Mouse (Mus musculus) frontal cortex, postnatal 25 days (tissue): ENCODE results near the gene Fcer1g.

Source experiments
- DNase-seq, 2 experiments: peaks; one replicate each; pipeline ENCODE4 v3.0.0; 2022; ENCODE audit warnings: low spot score in 2 of 2

The Fcer1g gene

GRCm38 (mm10) chr1:171234126-171234525, at the start of gene Fcer1g:
Gene Fcer1g (minus strand): TSS chr1:171234365.
- DNase-seq: no peak

- DNase-seq: no peak
These were observed 49.3 kb upstream of the Fcer1g start for GRCm38 (mm10) chr1:171283188-171284160.

- no peak for DNase-seq
These were observed 48.1 kb upstream of the Fcer1g start for GRCm38 (mm10) chr1:171282086-171282805.

- peak; percentile 61 to 70 for DNase-seq
These were observed 47.4 kb upstream of the Fcer1g start for GRCm38 (mm10) chr1:171281528-171281923.

GRCm38 (mm10) chr1:171280916-171281527, 46.9 kb upstream of the Fcer1g start, which contains the start of gene Ppox:
Gene Ppox (minus strand): TSS chr1:171281186.
- peak; percentile 75 to 91 for DNase-seq

- DNase-seq: no peak
These were observed 46.2 kb upstream of the Fcer1g start for GRCm38 (mm10) chr1:171280250-171280915.

GRCm38 (mm10) chr1:171279721-171280120, 45.6 kb upstream of the Fcer1g start:
- DNase-seq: no peak

- no peak for DNase-seq
These were observed 45.0 kb upstream of the Fcer1g start for GRCm38 (mm10) chr1:171279012-171279705.

GRCm38 (mm10) chr1:171278436-171278835, 44.3 kb upstream of the Fcer1g start:
- DNase-seq: no peak

- no peak for DNase-seq
These were observed 43.6 kb upstream of the Fcer1g start for GRCm38 (mm10) chr1:171277736-171278135.

- DNase-seq: no peak
These were observed 42.1 kb upstream of the Fcer1g start for GRCm38 (mm10) chr1:171276110-171276748.

- no peak for DNase-seq
These were observed 41.1 kb upstream of the Fcer1g start for GRCm38 (mm10) chr1:171275144-171275734.

- DNase-seq: no peak
These were observed 40.0 kb upstream of the Fcer1g start for GRCm38 (mm10) chr1:171274171-171274570.

- no peak for DNase-seq
These were observed 37.9 kb upstream of the Fcer1g start for GRCm38 (mm10) chr1:171272086-171272485.

- no peak for DNase-seq
These were observed 37.5 kb upstream of the Fcer1g start for GRCm38 (mm10) chr1:171271622-171272021.

- DNase-seq: no peak
These were observed 37.0 kb upstream of the Fcer1g start for GRCm38 (mm10) chr1:171271196-171271595.

GRCm38 (mm10) chr1:171270573-171270900, 36.4 kb upstream of the Fcer1g start:
- no peak for DNase-seq

GRCm38 (mm10) chr1:171269848-171270572, 35.8 kb upstream of the Fcer1g start, which contains the start of gene B4galt3:
Gene B4galt3 (plus strand): TSS chr1:171270328.
- peak; percentile 93 to 95 for DNase-seq

- no peak for DNase-seq
These were observed 34.2 kb upstream of the Fcer1g start for GRCm38 (mm10) chr1:171268341-171268740.
